ENCODE assay signal across 7 mouse cellular contexts in the genomic region with DNA sequence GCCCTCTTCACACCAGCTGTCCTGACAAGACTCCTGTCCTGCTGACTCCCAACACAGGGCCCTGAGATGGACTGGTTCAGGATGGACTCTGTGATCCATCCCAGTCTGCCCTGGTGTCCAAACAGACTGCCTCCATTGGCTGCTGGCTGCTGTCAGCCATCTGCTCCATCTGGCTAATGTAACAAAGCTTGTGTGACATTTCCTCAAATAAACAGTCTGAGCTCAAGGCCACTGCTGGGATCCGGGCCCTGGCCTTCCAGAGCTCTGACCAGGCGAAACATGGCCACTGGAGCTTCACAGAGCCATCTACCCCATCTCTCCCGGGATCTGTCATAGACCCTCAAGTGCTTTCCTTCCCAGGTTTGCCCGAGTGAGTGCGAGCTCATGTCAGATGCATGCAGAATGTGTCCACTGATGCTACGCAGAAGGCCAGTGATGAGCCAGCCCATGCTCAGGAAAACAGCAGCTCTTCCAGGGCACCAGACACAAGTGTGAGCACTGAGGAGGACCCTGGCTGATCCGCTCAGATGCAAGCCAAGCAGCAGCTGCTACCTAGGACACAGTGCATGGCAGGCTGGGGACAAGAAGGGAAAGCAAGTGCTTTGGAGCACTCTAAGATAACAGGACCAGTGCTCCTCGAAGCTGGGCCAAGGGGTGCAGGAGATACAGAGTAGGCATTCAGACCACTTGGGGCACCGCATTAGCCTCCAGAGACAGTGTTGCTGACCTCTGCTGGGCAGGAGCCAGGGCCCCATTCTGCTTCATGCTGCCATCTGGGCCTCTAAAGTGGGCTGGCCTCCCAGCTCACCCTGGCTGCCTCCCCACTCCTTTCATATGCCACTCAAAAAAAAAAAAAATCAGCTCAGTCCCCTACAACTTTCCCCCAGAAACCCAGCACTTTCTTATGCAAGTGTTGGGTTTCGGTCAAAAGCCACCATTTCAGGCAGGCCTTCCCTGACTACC. TPM values are rescaled to one million over a fixed set of nuclear protein-coding genes. Genes with fewer than 3 reads are reported as not detected.
DNase-seq lines count a peak whose midpoint lies in the region; ATAC-seq lines count a peak whose summit lies in the region.

No protein-coding gene starts in this region.

- H3K27ac ChIP-seq in hindbrain, embryonic 16.5 days (ENCODE audit: low read depth, low read length), result peak overlapping the region; percentile 60

- H3K9me3 ChIP-seq in hindbrain, embryonic 16.5 days (ENCODE audit: control insufficient read depth, low read length), result no peaks in the 10 kb centered on the region

- no peaks in the 10 kb centered on the region for H3K27me3 ChIP-seq in hindbrain, embryonic 16.5 days (replicated peaks; ENCODE audit: control insufficient read depth, insufficient read depth, low read length)

- no peaks in the 10 kb centered on the region for H3K36me3 ChIP-seq in hindbrain, embryonic 16.5 days (ENCODE audit: control insufficient read depth, insufficient read depth, low read length)

- H3K9ac ChIP-seq in hindbrain, embryonic 16.5 days (ENCODE audit: low read depth, low read length), result no peak overlapping the region

- ATAC-seq in hindbrain, embryonic 16.5 days, result peak; percentile 59; the same call in 1 of the 2 replicates

- WGBS in hindbrain, embryonic 16.5 days, result 65% methylated on average over 10 of the region's 10 CpGs

- peaks cover 8% of the 10 kb centered on the region; the same call in 1 of the 2 replicates for H3K4me1 ChIP-seq in hindbrain, embryonic 16.5 days (ENCODE audit: control insufficient read depth, insufficient read depth, low read depth, low read length)

- no peak overlapping the region for H3K4me2 ChIP-seq in hindbrain, embryonic 16.5 days (ENCODE audit: low read length)

- H3K4me3 ChIP-seq in hindbrain, embryonic 16.5 days (ENCODE audit: low read length), result no peak overlapping the region

- peak; percentile 37 to 47 for DNase-seq in layer of hippocampus, postnatal 14 days (ENCODE audit: low spot score in 2 of 2)
- DNase-seq in layer of hippocampus, adult 11-12 months (ENCODE audit: low spot score), result no peak
- DNase-seq in adrenal gland, adult 2 months, result peak; percentile 62
- DNase-seq in adrenal gland, postnatal 36 days, result peak; percentile 59 to 66
- no peak for DNase-seq in spleen, postnatal 14 days (ENCODE audit: low spot score in 2 of 2)
- DNase-seq in natural killer cell, adult 2 months (ENCODE audit: low spot score in 2 of 2), result no peak

RNA-seq across cellular contexts. Expression of a gene that starts 18.1 kb away (rescaled TPM):
- total RNA-seq in layer of hippocampus, postnatal 14 days (2021), result 1 to 10 TPM; 5.3 to 6.3 TPM
- total RNA-seq in adrenal gland, adult 2 months (2021), result 10 to 100 TPM in 1 of 2 experiments, 1 to 10 TPM in 1; 8.4 to 12.5 TPM
- polyA plus RNA-seq in adrenal gland, adult 2 months (2012; rRNA removed), result 11.2 and 13.1 TPM in 2 replicates
- total RNA-seq in adrenal gland, postnatal 36 days (2021), result 1 to 10 TPM; 7.0 to 8.4 TPM
- 8.3 and 9.1 TPM in 2 replicates for polyA plus RNA-seq in hindbrain, embryonic 16.5 days (2015; fragmentation: Nextera tagmentation; extraction: Ambion mirVana)

Comparison
In these comparisons a context has a peak if more than half of its experiments do, and no peak if none do; other contexts are left out.
1. DNase-seq: peak in layer of hippocampus, postnatal 14 days (2 of 2), adrenal gland, adult 2 months (single experiment) and adrenal gland, postnatal 36 days (2 of 2); none in layer of hippocampus, adult 11-12 months (single experiment), spleen, postnatal 14 days (0 of 2) and natural killer cell, adult 2 months (0 of 2).